Mouse (Mus musculus) 3T3-L1 (cell line): ENCODE data around the gene March8.
A peak's percentile ranks its signal among the peaks of the same experiment; 100 is the strongest.
"Not testable (repeated sequence)": the region's sequence is repeated elsewhere in the genome, so short reads cannot be mapped to it uniquely, and the experiment has no call there.

Source experiments
- DNase-seq: peaks from one replicate; pipeline ENCODE4 v3.0.0-alpha.2; 2015; ENCODE audit warnings: low read depth, low spot score

The March8 gene

GRCm38 (mm10) chr6:116337835-116338501, at the start of gene March8:
March8 (plus strand) TSS chr6:116338024.
- peak; percentile 91 for DNase-seq

DNA sequence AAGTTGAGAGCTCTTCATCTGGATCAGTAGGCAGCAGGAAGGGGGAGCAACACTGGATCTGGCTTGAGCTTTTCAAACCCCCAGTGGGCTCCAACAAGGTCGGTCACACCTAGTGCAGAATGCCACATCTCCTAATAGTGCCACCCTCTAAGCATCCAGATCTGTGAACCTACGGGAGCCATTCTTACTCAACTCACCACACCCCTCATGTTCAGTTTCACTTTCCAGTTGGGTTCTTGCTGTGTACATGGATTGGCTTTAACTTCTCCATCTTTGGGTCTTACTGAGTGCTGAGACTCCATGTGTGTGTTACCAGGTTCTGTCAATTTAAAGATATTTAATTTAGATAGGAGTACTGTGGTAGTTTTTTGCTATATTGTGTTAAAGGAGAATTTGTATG, 26.4 kb upstream of the March8 start:
- peak; percentile 11 for DNase-seq

DNA sequence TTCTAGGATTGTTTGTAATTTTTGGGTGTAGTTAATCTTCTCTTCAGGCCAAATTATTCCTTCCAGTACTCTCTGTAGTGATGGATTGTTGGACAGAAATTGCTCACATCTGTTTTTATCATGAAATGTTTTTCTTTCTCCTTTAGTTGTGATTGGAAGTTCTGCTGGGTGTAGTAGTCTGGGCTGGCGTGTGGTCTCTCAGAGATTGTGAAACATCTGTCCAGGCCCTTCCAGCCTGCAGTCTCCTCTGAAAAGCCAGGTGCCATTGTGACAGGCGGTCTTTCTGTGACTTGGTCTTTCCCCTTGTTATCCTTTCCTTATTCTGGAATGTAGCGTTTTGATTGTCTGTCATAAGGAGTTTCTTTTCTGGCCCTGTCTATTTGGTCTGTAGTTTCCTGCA, 18.6 kb upstream of the March8 start:
- no peak for DNase-seq

GRCm38 (mm10) chr6:116326641-116327040, 11.2 kb upstream of the March8 start:
- no peak for DNase-seq

DNA sequence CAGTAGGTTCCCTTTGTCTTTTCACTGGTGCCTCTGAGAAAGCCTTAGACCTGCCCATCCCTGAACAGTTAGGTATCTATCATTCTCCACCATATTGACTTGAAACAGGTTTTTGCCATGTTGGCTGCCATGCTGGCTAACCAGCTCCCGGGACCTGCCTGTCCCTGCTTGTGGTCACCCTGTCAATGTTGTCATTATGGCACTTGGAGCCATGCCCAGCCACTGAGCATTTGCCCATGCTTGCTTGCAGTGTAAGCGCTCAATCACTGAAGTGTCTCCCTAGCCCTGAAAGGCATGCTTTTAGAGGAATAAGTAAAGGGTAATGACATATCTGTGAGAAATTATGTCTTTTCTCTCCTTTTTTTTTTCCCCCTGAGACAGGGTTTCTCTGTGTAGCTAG, 6.4 kb upstream of the March8 start:
- DNase-seq = no peak

GRCm38 (mm10) chr6:116337466-116337834, 374 bp upstream of the March8 start:
- DNase-seq = no peak

GRCm38 (mm10) chr6:116338520-116338919, 696 bp downstream of the March8 start:
- no peak for DNase-seq

DNA sequence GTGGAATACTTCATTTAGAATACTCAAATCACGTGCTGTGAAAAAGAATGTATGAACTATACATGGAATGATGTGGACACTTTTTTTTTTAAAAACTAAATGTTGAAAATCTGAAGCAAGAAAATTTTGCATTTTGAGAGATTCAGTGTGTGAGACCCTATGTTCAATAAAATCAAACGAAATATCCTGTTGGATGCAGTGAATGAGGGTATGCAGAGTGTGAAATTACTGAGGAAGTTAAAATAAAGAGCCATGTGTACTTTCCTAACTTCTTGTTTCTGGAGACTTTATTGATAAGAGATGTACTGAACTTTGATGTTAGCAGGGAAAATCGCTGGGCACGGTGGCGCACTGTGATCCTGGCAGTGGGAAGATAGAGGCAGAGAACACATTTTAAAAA, 1.3 kb downstream of the March8 start:
- DNase-seq = no peak

DNA sequence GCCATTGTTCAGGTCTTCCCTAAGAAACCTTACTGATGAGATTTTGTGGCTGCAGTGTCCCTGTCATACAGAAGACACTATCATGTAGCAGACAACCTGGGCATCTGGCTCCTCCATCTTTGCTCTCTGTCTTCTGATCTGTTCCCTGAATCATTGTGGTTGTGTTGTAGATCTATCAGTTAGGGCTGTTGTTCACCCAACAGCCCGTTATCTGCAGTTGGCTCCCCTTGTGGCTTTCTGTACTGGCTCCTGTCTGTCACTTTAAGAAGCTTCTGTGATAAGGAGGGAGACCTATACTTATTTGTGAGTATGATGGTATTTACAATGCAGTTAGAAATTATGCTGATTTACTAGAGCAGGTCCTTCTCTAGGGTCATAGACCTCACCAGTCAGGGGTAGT, 2.7 kb downstream of the March8 start:
- no peak for DNase-seq

- no peak for DNase-seq
These were observed 10.1 kb downstream of the March8 start for GRCm38 (mm10) chr6:116347953-116348352.

DNA sequence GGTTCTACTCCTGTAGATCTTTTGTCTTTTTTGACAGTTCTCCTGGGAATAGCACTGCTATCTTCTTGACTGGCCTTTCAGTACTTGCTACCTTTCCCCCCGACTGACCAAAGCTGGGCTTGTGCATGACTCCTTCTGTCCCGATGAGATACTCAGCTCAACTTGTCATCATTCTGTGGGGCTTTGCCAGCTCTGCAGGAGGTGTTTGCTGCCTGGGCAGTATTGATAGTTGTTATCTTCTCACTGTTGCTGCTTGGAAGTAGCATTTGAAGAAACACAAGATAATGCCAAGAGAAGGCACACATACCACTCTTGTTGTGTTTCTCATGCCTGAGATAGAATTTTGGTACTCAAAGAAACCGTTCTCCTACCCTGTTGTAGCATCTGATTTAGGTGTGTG, 12.2 kb downstream of the March8 start:
- no peak for DNase-seq

GRCm38 (mm10) chr6:116350643-116351042, 12.8 kb downstream of the March8 start:
- no peak for DNase-seq

DNA sequence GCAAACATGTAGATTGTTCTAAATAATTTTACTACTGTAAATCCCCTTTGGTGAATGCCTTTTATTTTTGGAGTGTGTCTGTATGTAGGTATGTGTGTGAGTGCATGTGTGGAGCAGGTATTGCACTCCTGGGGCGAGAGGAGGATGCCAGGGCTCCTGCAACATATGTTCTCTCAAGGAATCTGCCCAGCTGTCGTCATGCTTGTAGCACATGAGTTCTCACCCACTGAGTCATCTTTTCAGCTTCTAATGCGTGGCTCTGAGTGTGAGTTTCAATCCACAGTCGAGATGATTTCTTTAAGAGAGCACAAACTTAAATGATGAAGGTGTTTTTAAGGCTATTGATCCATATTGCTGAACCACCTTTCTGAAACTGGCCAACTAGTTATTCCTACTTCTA, 13.7 kb downstream of the March8 start:
- peak; percentile 31 for DNase-seq

DNA sequence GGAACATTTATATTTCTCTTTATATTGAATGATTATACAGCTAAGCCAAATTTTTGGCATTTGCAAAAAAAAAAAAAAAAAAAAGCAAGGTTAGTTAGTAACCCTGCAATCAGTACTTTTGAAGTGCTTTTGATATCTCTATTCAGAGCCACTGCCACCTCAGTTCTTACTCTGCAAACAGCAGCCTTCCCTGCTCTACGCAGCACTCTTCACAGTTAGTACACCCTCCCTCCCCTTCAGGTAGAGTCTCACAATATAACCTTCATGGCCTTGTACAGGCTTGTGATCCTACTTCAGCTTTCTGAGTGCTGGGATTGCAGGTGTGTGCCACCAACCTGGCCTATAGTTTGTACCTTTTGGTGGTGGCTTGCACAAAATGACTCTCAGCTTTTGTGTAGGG, 15.6 kb downstream of the March8 start:
- DNase-seq = no peak

GRCm38 (mm10) chr6:116356311-116356947, 18.6 kb downstream of the March8 start:
- DNase-seq = not testable (repeated sequence)

- no peak for DNase-seq
These were observed 19.1 kb downstream of the March8 start for GRCm38 (mm10) chr6:116356948-116357325.

DNA sequence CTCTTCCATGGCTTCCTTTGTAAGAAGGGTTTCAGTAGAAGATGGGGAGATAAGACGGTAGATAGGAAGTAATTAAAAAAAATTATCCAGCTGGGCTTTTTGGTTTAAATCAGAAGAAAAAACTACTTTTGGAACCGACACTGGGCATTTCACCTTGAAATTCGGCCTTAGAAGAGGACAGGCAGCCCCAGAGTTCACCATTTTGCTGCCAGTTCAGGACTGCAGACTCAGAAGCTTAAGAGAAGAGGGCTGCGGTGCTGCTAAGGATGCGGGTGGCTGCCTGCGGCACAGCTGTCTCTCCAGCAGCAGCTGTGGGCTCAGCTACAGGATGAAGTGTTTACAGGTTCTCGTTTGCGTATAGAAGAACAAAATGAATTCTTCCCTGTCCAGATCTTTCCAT, 20.2 kb downstream of the March8 start:
- DNase-seq = no peak

GRCm38 (mm10) chr6:116359256-116359655, 21.4 kb downstream of the March8 start:
- DNase-seq = no peak

DNA sequence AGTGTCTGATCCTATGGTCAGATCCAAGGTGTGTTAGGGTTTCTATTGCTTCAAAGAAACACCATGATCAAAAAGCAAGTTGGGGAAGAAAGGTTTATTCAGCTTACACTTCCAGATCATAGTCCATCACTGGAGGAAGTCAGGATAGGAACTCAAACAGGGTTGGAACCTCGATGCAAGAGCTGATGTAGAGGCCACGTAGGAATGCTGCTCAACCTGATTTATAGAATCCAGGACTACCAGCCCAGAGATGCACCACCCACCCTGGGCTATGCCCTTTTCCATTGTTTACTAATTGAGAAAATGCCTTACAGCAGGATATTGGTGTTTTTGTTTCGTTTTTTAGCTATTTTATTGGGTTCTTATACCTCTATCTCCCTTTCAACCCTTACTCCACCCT, 23.6 kb downstream of the March8 start:
- DNase-seq = no peak

DNA sequence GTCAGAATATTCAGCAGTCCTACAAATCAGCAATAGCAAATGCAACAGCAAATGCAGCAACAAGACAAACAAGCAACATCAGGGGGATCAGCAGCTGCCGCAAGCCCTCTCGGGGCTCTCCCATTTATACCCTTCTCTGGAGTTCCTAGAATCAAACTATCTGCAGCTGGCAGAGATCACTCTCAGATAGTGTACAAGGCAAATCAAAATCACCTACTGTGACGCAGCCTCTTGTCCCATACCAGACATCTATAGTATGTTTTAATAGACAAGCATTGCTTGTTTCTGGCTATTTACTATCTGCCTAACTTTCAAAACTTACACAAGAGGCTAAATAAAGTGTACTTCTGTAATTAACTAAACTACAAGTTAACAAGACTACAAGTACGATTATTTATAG, 24.2 kb downstream of the March8 start:
- no peak for DNase-seq

DNA sequence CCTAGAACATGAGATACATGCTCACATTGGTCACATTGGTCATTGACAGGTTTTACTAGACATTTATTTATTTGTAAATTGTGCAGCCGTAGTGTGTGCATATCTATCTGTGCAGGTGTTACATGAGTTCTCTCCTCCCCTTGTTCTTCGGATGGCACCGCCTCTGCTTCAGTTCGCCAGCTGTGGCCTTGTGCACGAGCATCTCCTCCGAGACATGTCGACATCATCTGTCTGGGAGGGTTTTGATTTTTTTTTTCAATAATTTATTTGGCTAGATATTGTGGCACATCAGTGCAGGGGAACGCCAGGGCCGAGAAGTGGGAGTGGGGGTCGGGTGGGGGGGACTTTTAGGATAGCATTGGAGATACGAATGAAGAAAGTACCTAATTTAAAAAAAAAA, 30.1 kb downstream of the March8 start:
- no peak for DNase-seq

DNA sequence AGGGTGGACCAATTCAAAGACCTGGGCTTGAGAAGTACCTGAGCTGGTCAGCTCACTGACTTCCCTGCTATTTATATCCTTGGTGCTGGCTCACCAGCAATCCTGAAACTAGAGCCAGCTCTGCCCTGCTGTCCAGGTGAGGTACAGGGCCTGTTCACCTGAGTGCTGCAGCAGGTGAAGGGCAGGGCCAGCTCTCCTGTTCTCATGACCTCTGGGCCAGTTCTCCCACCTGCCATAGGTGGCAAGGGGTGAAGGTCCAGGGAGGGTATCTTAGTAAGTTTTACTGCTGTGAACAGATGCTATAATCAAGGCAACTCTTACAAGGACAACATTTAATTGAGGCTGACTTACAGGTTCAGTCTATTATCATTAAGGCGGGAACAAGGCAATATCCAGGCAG, 32.0 kb downstream of the March8 start:
- DNase-seq = no peak

DNA sequence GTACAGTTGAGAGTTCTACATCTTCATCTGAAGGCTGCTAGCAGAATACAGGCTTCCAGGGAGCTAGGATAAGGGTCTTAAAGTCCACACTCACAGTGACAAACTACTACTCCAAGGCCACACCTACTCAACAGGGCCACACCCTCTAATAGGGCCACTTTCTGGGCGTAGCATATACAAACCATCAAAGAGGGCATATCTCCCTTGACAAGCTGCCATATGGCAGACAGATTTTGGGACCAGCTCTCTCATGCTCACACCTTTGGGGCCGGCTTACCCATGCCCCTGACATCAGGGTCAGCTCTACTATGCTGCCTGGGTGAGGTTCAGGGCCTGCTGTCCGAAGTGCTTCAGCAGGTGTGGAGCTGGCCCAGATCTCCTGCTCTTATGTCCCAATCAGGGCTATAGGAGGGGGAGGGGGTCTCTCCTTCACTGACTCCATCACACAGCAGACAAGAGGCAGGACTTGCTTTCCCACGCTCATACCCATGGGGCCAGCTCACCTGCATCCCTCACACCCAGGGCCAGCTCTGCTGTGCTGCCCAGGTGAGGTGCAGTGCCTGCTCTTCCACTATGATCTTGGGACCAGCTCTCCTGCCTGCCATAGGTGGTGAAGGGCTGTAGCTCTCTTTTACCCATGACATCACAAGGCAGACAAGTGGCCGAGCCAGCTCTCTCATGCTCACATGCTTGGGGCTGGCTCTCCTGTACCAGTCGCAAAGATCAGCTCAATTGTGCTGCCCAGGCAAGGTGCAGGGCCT, 32.6 kb downstream of the March8 start:
- DNase-seq = no peak
